Mouse (Mus musculus): ENCODE measurements around the gene Ctla4.
A peak's percentile ranks its signal among the peaks of the same experiment; 100 is the strongest.

The Ctla4 gene

DNA sequence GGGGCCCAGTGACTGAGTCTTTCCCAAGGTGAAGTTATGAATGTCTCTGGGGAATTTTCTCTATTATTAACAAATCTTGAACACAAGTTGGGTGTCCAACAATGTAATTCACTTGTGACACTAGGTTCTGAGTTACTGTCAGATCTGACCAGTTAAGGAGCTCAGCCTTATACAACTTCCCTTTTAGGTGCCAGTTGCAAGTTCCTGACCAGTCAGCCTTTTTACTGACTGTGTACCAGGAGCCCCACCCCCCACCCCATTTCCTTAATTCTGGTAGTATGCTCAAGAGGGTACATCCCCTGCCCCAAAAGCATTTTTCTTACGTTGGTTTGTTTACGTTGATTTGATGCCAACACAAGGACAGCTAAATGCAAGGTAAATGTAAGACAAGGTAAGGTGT is 21.6 kb upstream of the Ctla4 start:
- no peak for DNase-seq (ENCODE audit: low spot score in 2 of 2)

DNA sequence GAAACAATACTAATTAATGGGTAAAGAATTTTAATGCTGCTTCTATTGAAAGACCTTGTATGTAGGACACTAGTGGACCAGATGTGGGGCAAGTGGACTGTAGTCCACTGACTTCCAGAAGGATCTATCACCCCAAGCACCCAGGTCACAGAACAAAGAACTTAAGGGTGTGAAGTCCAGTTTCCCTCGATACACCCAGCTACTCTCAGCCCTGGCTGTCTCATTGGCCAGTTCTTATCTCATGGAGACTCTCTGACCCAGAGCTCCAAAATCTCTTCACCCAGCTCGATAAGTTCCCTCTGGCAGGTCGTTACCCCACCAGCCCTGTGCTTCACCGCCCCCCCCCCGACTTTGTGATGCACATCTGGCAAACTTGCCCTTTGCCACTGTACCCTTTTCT is 20.8 kb upstream of the Ctla4 start:
- no peak for DNase-seq (ENCODE audit: low spot score in 2 of 2)

- peak in 1 of 2 experiments; percentile 53 for DNase-seq (ENCODE audit: low spot score in 2 of 2)
These were observed 18.2 kb upstream of the Ctla4 start for GRCm38 (mm10) chr1:60868333-60869277.

DNA sequence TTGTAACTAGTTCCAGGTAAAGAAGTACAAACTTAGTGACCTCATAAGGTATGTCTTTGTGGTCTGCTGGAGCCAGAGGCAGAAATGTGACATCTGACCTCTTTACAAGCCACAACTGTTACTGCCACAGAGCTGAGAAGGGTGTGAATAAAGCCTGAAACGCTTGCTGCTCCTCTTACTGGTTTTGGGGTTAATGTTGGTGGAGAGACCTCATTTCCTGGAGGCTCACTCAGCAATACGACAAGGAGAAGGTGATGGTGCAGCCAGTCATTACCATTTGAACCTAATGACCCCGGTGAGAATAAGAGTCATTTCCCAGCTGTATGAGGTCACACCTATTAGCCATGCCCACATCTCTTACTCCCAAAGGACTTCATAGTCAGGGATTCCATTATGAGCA is 11.5 kb upstream of the Ctla4 start:
- DNase-seq (ENCODE audit: low spot score in 2 of 2) = no peak

GRCm38 (mm10) chr1:60880116-60880867 is 6.5 kb upstream of the Ctla4 start:
- no peak for DNase-seq (ENCODE audit: low spot score in 2 of 2)

DNA sequence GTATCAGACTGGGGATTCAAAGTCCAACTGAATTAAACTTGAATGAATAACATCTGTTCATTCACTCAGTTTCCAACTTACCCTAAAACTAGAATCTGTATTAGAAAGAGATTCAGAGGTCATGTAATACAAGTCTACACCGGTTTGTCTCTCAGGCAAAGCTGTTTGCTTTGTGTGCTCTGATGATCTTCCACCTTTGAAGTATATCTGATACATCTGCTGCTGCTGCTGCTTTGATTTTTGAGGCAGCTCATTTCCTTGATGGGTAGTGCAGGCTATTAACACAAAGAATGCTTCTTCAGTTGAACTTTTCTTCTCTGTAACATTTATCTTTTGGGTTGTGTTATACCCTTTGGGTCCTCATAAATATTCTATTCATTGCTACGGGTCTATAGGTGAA is 4.0 kb upstream of the Ctla4 start:
- no peak for DNase-seq (ENCODE audit: low spot score in 2 of 2)

GRCm38 (mm10) chr1:60883279-60883678 is 3.5 kb upstream of the Ctla4 start:
- no peak for DNase-seq (ENCODE audit: low spot score in 2 of 2)

- no peak for DNase-seq (ENCODE audit: low spot score in 2 of 2)
These were observed 2.2 kb upstream of the Ctla4 start for GRCm38 (mm10) chr1:60884611-60885010.

GRCm38 (mm10) chr1:60898127-60898932 is 11.5 kb downstream of the Ctla4 start:
- DNase-seq (ENCODE audit: low spot score in 2 of 2) = no peak

- no peak for DNase-seq (ENCODE audit: low spot score in 2 of 2)
These were observed 12.1 kb downstream of the Ctla4 start for GRCm38 (mm10) chr1:60898933-60899210.

- DNase-seq (ENCODE audit: low spot score in 2 of 2) = no peak
These were observed 12.4 kb downstream of the Ctla4 start for GRCm38 (mm10) chr1:60899244-60899643.

DNA sequence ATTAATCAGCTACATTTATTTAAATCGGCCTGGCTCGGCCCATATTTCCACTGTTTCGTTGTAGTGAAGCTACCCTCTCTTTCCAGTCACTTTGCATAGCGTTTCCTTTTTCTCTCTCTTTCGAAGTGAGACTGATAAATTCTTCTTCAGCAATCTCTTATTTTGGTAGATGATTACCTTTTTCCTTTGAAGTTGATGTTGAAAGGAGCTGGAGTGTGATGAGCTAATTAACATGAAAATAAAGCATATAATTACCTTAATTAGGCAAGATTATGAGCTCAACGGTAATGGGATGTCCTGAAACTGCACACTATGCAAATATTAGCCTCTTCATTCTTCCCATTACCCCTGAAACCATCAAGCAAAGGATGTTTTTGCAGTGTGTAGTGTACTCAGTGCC is 15.7 kb downstream of the Ctla4 start:
- DNase-seq (ENCODE audit: low spot score in 2 of 2) = no peak

DNA sequence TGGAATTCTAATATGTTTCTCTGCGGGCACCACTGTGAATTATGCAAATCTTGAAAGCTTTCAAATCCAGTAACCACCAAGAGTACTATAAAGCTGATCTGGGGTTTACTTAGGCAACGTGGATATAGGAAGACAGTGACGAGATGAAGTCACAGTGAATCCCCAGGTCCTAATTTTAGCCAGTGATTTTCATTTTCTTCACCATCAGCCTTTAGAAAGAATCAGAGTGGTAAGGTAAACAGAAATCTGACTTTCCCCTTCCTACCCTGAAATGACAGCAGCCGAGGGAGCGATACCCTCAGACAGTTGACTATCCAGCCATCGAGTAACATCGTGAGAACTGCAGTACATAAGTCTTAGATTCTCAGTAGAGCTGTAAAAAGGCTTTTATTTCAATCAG is 16.3 kb downstream of the Ctla4 start:
- no peak for DNase-seq (ENCODE audit: low spot score in 2 of 2)

DNA sequence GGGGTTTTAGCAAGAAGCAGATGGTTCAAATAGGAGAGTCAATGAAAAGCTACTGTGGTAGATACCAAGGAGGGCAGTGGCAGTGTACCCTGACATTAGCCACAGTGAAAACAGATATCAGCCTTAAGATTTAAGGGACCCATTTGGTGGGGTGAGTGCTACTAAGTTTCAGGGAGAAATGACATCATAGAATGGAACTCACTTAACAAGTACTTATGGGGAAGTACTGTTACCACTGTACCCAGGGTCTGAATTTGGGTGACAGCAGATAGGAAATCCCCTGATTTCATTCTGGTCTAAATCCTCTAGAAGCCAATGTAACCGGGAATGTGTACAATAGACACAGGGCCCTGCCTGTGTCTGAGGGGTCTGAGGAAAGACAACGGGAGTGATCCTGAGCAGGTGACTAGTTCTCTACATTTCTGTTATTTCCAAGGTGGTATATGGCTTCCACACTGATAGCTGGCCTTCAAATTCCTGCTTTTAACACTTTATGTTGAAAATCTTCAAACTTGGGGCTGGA is 17.7 kb downstream of the Ctla4 start:
- DNase-seq (ENCODE audit: low spot score in 2 of 2) = no peak

DNA sequence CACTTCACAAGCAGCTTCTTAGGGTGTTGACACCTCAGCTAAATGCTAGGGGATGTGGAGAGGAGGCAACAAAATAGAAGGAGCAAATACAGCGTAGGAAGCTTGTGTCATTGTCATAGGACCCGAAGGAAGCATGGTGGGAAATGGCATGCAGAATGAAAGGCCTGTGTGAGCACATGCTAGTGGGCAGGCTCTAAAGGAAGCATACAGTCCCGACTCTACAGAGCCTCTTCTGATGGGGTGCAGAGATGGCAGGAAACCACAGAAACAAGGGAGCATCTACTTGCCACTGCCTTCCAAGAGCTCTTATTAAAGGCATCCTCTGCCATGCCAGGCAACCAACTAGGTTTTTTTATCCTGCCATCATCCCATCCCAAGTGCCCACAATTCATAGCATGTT is 20.7 kb downstream of the Ctla4 start:
- no peak for DNase-seq (ENCODE audit: low spot score in 2 of 2)

GRCm38 (mm10) chr1:60908751-60909161 is 22.0 kb downstream of the Ctla4 start:
- DNase-seq (ENCODE audit: low spot score in 2 of 2) = no peak

DNA sequence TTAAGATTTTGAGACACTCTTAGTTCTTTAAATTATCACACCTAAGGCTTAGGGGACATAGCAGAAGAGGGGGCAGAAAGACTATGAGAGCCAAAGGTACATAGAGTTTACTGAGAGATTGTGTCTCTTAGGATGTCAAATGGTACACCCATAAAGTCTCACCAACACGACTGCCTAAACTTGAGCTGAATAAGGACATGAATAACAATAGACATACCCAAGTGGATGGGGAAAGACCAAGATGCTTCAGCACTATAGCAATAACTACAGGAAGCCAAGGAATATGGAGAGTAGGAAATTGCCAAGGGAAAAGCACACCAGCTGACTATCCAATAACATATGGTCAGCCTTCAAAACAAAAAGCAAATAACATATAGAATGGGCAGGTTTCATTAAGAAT is 22.9 kb downstream of the Ctla4 start:
- no peak for DNase-seq (ENCODE audit: low spot score in 2 of 2)

DNA sequence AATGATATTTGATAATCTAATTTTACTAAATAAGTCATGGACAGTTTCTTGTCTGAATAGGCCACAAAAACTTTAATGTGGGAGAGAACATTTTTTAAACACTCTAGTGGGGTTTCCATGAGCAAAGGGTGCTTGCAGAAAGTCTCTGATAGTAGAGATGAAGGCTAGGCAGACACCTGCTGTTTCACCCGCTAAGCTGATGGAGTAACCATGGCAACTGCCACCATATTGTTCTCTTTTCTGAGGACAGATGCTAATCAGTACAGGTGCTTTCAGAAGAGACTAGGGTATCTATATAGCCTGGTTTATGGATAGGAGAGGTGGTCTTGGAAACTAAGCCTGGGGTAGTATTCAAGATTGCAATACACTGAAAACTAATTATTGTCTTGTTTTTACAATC is 24.0 kb downstream of the Ctla4 start:
- DNase-seq (ENCODE audit: low spot score in 2 of 2) = no peak

DNA sequence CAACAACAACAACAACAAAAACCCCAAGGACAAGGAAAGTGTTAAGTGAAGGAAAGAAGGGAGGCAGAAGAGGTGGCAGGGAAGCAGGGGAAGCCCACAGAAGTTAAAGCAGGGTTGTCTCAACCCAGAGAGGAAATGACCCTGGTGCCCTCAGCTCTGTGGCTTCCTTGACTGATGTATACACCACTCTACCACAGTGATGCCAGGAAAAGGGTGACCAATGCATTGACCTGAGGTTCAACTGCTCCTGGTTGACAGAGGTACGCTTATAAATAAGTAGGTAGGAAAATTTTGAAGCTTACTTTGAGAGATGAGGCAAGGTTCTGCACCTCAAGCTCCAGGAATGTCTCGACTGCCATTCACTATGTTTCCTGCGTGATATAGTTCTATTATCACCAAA is 24.8 kb downstream of the Ctla4 start:
- no peak for DNase-seq (ENCODE audit: low spot score in 2 of 2)

- no peak for DNase-seq (ENCODE audit: low spot score in 2 of 2)
These were observed 26.5 kb downstream of the Ctla4 start for GRCm38 (mm10) chr1:60913305-60913704.

GRCm38 (mm10) chr1:60916281-60916781 is 29.5 kb downstream of the Ctla4 start:
- no peak for DNase-seq (ENCODE audit: low spot score in 2 of 2)

Data from cerebellum, postnatal 4 days (tissue).